Mouse (Mus musculus) spleen, adult 2 months (tissue): ENCODE data around the gene Eml2. TPM values are rescaled to one million over a fixed set of nuclear protein-coding genes. Genes with fewer than 3 reads are reported as not detected.

Experiments
- DNase-seq, 2 experiments: peaks; one replicate each; pipeline versions ENCODE4 v3.0.0 to v3.0.0-alpha.2; 2012 to 2021; ENCODE audit warnings: low spot score in 2 of 2, low read depth in 1 of 2
- H3K27ac ChIP-seq: fragments of 200-500 bp; 2 replicates; pipeline ENCODE4 v1.5.1; 2012; ENCODE audit warnings: low read length, inconsistent platforms; ENCODE audit not compliant: insufficient read depth
- H3K27me3 ChIP-seq: fragments of 200-500 bp; 2 replicates; pipeline ENCODE4 v1.6.1; 2012; ENCODE audit warnings: mild to moderate bottlenecking, moderate library complexity, low read length, inconsistent platforms; ENCODE audit not compliant: control insufficient read depth, insufficient read depth
- H3K36me3 ChIP-seq: fragments of 200-500 bp; 2 replicates; pipeline ENCODE4 v1.6.1; 2012; ENCODE audit warnings: mild to moderate bottlenecking, low read length, inconsistent platforms; ENCODE audit not compliant: control insufficient read depth, insufficient read depth
- H3K4me1 ChIP-seq: fragments of 200-500 bp; 2 replicates; pipeline ENCODE4 v1.6.1; 2011; ENCODE audit warnings: inconsistent platforms; ENCODE audit not compliant: control insufficient read depth, insufficient read depth, insufficient read length
- H3K4me3 ChIP-seq: fragments of 200-500 bp; 2 replicates; pipeline ENCODE4 v1.5.1; 2011; ENCODE audit warnings: mild to moderate bottlenecking, inconsistent platforms; ENCODE audit not compliant: insufficient read depth, insufficient read length; ENCODE audit errors: extremely low read depth
- CTCF ChIP-seq: fragments of 200-500 bp; IDR thresholded peaks from 2 replicates; pipeline ENCODE4 v1.5.1; 2011; ENCODE audit warnings: mild to moderate bottlenecking, inconsistent platforms; ENCODE audit not compliant: insufficient read depth, insufficient read length, insufficient replicate concordance; ENCODE audit errors: extremely low read depth
- POLR2A ChIP-seq: fragments of 200-500 bp; IDR thresholded peaks from 2 replicates; pipeline ENCODE4 v1.6.1; 2011; ENCODE audit warnings: low read depth, low read length, inconsistent platforms
- WGBS: fragments of 180-500 bp; shearing (Covaris S2); methylation state at CpG from one replicate; pipeline ENCODE4 v1.1.7; 2018; 5-methylcytosine and 5-hydroxymethylcytosine counted together
- polyA plus RNA-seq: library from polyadenylated mRNA; depleted of rRNA; stranded (reverse); fragments of >200 nt; gene quantifications from 2 replicates; pipeline ENCODE4 v1.2.3, GENCODE M21; 2012

The Eml2 gene
- polyA plus RNA-seq, 1 experiment: 27.9 TPM

GRCm38 (mm10) chr7:19162928-19163327 lies 13.3 kb upstream of the Eml2 start:
- no peak overlapping the region for H3K27ac ChIP-seq
- TF ChIP-seq POLR2A: no peak
- no peaks in the 10 kb centered on the region for H3K36me3 ChIP-seq
- no peaks in the 10 kb centered on the region for H3K4me1 ChIP-seq
- no peak for DNase-seq
- WGBS: 86% methylated on average over 7 of the region's 7 CpGs
- peaks cover 7% of the 10 kb centered on the region; the same call in 1 of the 2 replicates for H3K27me3 ChIP-seq
- no peak overlapping the region for H3K4me3 ChIP-seq

GRCm38 (mm10) chr7:19163752-19164151 lies 12.5 kb upstream of the Eml2 start:
- no peak overlapping the region for H3K4me3 ChIP-seq
- 49% methylated on average over 12 of the region's 12 CpGs for WGBS
- no peak for TF ChIP-seq POLR2A
- H3K4me1 ChIP-seq: no peaks in the 10 kb centered on the region
- DNase-seq: no peak
- no peaks in the 10 kb centered on the region for H3K36me3 ChIP-seq
- H3K27ac ChIP-seq: no peak overlapping the region
- H3K27me3 ChIP-seq: peaks cover 7% of the 10 kb centered on the region; the same call in 1 of the 2 replicates

- DNase-seq: no peak
- Histone ChIP-seq H3K36me3 (no peaks in the 10 kb centered on the region), H3K27me3 (peaks cover 7% of the 10 kb centered on the region; the same call in 1 of the 2 replicates), H3K4me3 (no peak overlapping the region), H3K4me1 (no peaks in the 10 kb centered on the region), H3K27ac (no peak overlapping the region)
- TF ChIP-seq POLR2A (no peak), CTCF (no peak)
- 5% methylated on average over 6 of the region's 6 CpGs for WGBS
Measured at GRCm38 (mm10) chr7:19164189-19164588, 12.0 kb upstream of the Eml2 start.

GRCm38 (mm10) chr7:19164978-19165377 lies 11.2 kb upstream of the Eml2 start:
- Histone ChIP-seq H3K27me3 (0 out of 2 replicates have a peak, but pooled peaks cover 5% of the 10 kb centered on the region), H3K4me1 (no peaks in the 10 kb centered on the region), H3K36me3 (no peaks in the 10 kb centered on the region), H3K4me3 (no peak overlapping the region), H3K27ac (no peak overlapping the region)
- TF ChIP-seq POLR2A (no peak), CTCF (no peak)
- 7% methylated on average over 13 of the region's 13 CpGs for WGBS
- no peak for DNase-seq

- no peak within 1 kb of the TSS for H3K27ac ChIP-seq
- WGBS: 17% methylated on average over 14 of the region's 14 CpGs
- TF ChIP-seq POLR2A (no peak), CTCF (no peak)
- no peaks in the 10 kb centered on the region for H3K36me3 ChIP-seq
- no peak within 1 kb of the TSS for H3K4me3 ChIP-seq
- H3K27me3 ChIP-seq: 0 out of 2 replicates have a peak, but pooled peaks cover 2% of the 10 kb centered on the region
- H3K4me1 ChIP-seq: no peaks in the 10 kb centered on the region
- DNase-seq: no peak
Measured at GRCm38 (mm10) chr7:19165656-19166423, 10.4 kb upstream of the Eml2 start, which contains the start of gene Gipr. Gene Gipr, minus strand, starts transcription at chr7:19166127.

- TF ChIP-seq CTCF (no peak), POLR2A (no peak)
- Histone ChIP-seq H3K36me3 (no peaks in the 10 kb centered on the region), H3K27me3 (0 out of 2 replicates have a peak, but pooled peaks cover 2% of the 10 kb centered on the region), H3K4me1 (no peaks in the 10 kb centered on the region), H3K4me3 (no peak overlapping the region), H3K27ac (no peak overlapping the region)
- no peak for DNase-seq
- WGBS: 85% methylated on average over 3 of the region's 3 CpGs
Measured at GRCm38 (mm10) chr7:19166990-19167389, 9.2 kb upstream of the Eml2 start.

- H3K27me3 ChIP-seq: 0 out of 2 replicates have a peak, but pooled peaks cover 2% of the 10 kb centered on the region
- H3K4me1 ChIP-seq: no peaks in the 10 kb centered on the region
- TF ChIP-seq POLR2A: no peak
- no peak for TF ChIP-seq CTCF
- no peak overlapping the region for H3K27ac ChIP-seq
- H3K36me3 ChIP-seq: no peaks in the 10 kb centered on the region
- WGBS: 43% methylated on average over 10 of the region's 10 CpGs
- H3K4me3 ChIP-seq: no peak overlapping the region
- DNase-seq: no peak
Measured at GRCm38 (mm10) chr7:19169506-19169905, 6.7 kb upstream of the Eml2 start.
